Mouse (Mus musculus) MEL (cell line): Measurements from ENCODE around the gene Gm20481. TPM values are rescaled to one million over a fixed set of nuclear protein-coding genes. Genes with fewer than 3 reads are reported as not detected.

Source experiments
- DNase-seq: peaks from one replicate; pipeline ENCODE4 v3.0.0; 2011; ENCODE audit warnings: low read depth, low spot score
- H3K27ac ChIP-seq: 2 replicates; pipeline ENCODE4 v1.5.1; 2012; ENCODE audit warnings: low read depth, mild to moderate bottlenecking, control low read depth, low read length, moderate library complexity; ENCODE audit not compliant: control insufficient read depth
- H3K27me3 ChIP-seq, 2 experiments: fragments of 150-350 bp in 1 of 2; sonication (generic) in 1 of 2; 2 replicates each; pipeline ENCODE4 v1.6.1; 2012; ENCODE audit warnings: low read length in 2 of 2, mild to moderate bottlenecking in 2 of 2, improper control_type of control experiment in 1 of 2, moderate library complexity in 1 of 2; ENCODE audit not compliant: insufficient read depth in 2 of 2, control insufficient read depth in 1 of 2
- H3K36me3 ChIP-seq, 2 experiments: 2 replicates each; pipeline ENCODE4 v1.6.1; 2012 to 2014; ENCODE audit warnings: low read length in 2 of 2, improper control_type of control experiment in 1 of 2, inconsistent platforms in 1 of 2, mild to moderate bottlenecking in 1 of 2; ENCODE audit not compliant: insufficient read depth in 2 of 2, control insufficient read depth in 1 of 2
- H3K4me1 ChIP-seq, 2 experiments: fragments of 150-350 bp in 1 of 2; sonication (generic) in 1 of 2; 2 replicates each; pipeline ENCODE4 v1.6.1; 2012; ENCODE audit warnings: low read length in 2 of 2, improper control_type of control experiment in 1 of 2, mild to moderate bottlenecking in 1 of 2; ENCODE audit not compliant: insufficient read depth in 2 of 2, control insufficient read depth in 1 of 2
- H3K4me3 ChIP-seq, 2 experiments: fragments of 150-350 bp in 1 of 2; sonication (generic) in 1 of 2; 2 replicates each; pipeline ENCODE4 v1.5.1; 2012; ENCODE audit warnings: low read depth in 2 of 2, low read length in 2 of 2, mild to moderate bottlenecking in 2 of 2, moderate library complexity in 2 of 2, control low read depth in 1 of 2, improper control_type of control experiment in 1 of 2; ENCODE audit not compliant: control insufficient read depth in 1 of 2, insufficient read depth in 1 of 2
- H3K79me2 ChIP-seq: 2 replicates; pipeline ENCODE4 v1.6.1; 2012; ENCODE audit warnings: mild to moderate bottlenecking, low read length, moderate library complexity; ENCODE audit not compliant: control insufficient read depth, poor library complexity, insufficient read depth
- H3K9ac ChIP-seq: 2 replicates; pipeline ENCODE4 v1.6.1; 2012; ENCODE audit warnings: low read depth, mild to moderate bottlenecking, control low read depth, low read length, moderate library complexity; ENCODE audit not compliant: control insufficient read depth, poor library complexity, severe bottlenecking
- H3K9me3 ChIP-seq: fragments of 150-350 bp; sonication (generic); replicated peaks from 2 replicates; pipeline ENCODE4 v1.6.1; 2012; ENCODE audit warnings: mild to moderate bottlenecking, low read length, improper control_type of control experiment, moderate library complexity; ENCODE audit not compliant: insufficient read depth
- BHLHE40 ChIP-seq: IDR thresholded peaks from 2 replicates; pipeline ENCODE4 v1.6.1; 2012; ENCODE audit warnings: low read depth, mild to moderate bottlenecking, inconsistent platforms, low read length, improper control_type of control experiment, borderline replicate concordance
- CHD2 ChIP-seq: IDR thresholded peaks from 2 replicates; pipeline ENCODE4 v1.6.1; 2011; ENCODE audit warnings: low read length, improper control_type of control experiment
- CTCF ChIP-seq, 3 experiments: IDR thresholded peaks in 2 of 3; conservative IDR thresholded peaks in 1 of 3; 2 replicates each; pipeline ENCODE4 v1.5.1; 2011 to 2012; ENCODE audit warnings: low read length in 3 of 3, low read depth in 2 of 3, mild to moderate bottlenecking in 2 of 3, improper control_type of control experiment in 1 of 3, inconsistent platforms in 1 of 3, mixed read lengths in 1 of 3, moderate library complexity in 1 of 3; ENCODE audit not compliant: control insufficient read depth in 1 of 3, insufficient read depth in 1 of 3, poor library complexity in 1 of 3, severe bottlenecking in 1 of 3
- E2F4 ChIP-seq: IDR thresholded peaks from 2 replicates; pipeline ENCODE4 v1.6.1; 2011; ENCODE audit warnings: low read depth, low read length, improper control_type of control experiment, borderline replicate concordance
- ELF1 ChIP-seq: IDR thresholded peaks from 2 replicates; pipeline ENCODE4 v1.6.1; 2014; ENCODE audit warnings: low read depth, mild to moderate bottlenecking, inconsistent platforms, low read length, improper control_type of control experiment, moderate library complexity
- EP300 ChIP-seq, 2 experiments: IDR thresholded peaks; 2 replicates each; pipeline ENCODE4 v1.6.1; 2011; ENCODE audit warnings: improper control_type of control experiment in 2 of 2, low read length in 2 of 2, low read depth in 1 of 2, mild to moderate bottlenecking in 1 of 2
- ETS1 ChIP-seq: IDR thresholded peaks from 2 replicates; pipeline ENCODE4 v1.6.1; 2012; ENCODE audit warnings: low read depth, mild to moderate bottlenecking, inconsistent platforms, low read length, improper control_type of control experiment, moderate library complexity
- GABPA ChIP-seq: IDR thresholded peaks from 2 replicates; pipeline ENCODE4 v1.6.1; 2012; ENCODE audit warnings: low read depth, mild to moderate bottlenecking, inconsistent platforms, low read length, improper control_type of control experiment, moderate library complexity
- GATA1 ChIP-seq: IDR thresholded peaks from 2 replicates; pipeline ENCODE4 v1.6.1; 2011; ENCODE audit warnings: low read depth, low read length, improper control_type of control experiment
- HCFC1 ChIP-seq: IDR thresholded peaks from 2 replicates; pipeline ENCODE4 v1.6.1; 2012; ENCODE audit warnings: low read depth, mild to moderate bottlenecking, inconsistent platforms, low read length, improper control_type of control experiment, moderate library complexity
- KAT2A ChIP-seq: conservative IDR thresholded peaks from 2 replicates; pipeline ENCODE4 v1.6.1; 2012; ENCODE audit warnings: low read depth, low read length, improper control_type of control experiment, inconsistent platforms
- MAFK ChIP-seq: IDR thresholded peaks from 2 replicates; pipeline ENCODE4 v1.6.1; 2011; ENCODE audit warnings: low read depth, mild to moderate bottlenecking, low read length, improper control_type of control experiment, borderline replicate concordance
- MAX ChIP-seq: IDR thresholded peaks from 2 replicates; pipeline ENCODE4 v1.6.1; 2011; ENCODE audit warnings: low read length, improper control_type of control experiment
- MAZ ChIP-seq: IDR thresholded peaks from 2 replicates; pipeline ENCODE4 v1.6.1; 2012; ENCODE audit warnings: low read depth, mild to moderate bottlenecking, inconsistent platforms, low read length, improper control_type of control experiment
- MEF2A ChIP-seq: IDR thresholded peaks from 2 replicates; pipeline ENCODE4 v1.6.1; 2014; ENCODE audit warnings: low read depth, mild to moderate bottlenecking, inconsistent platforms, low read length, improper control_type of control experiment; ENCODE audit not compliant: poor library complexity, insufficient replicate concordance, severe bottlenecking; ENCODE audit errors: extremely low read depth
- MXI1 ChIP-seq: IDR thresholded peaks from 2 replicates; pipeline ENCODE4 v1.6.1; 2011; ENCODE audit warnings: mild to moderate bottlenecking, low read depth, low read length, improper control_type of control experiment
- MYC ChIP-seq: IDR thresholded peaks from 2 replicates; pipeline ENCODE4 v1.6.1; 2011; ENCODE audit warnings: low read depth, mild to moderate bottlenecking, low read length, improper control_type of control experiment, moderate library complexity
- NELFE ChIP-seq: IDR thresholded peaks from 2 replicates; pipeline ENCODE4 v1.6.1; 2011; ENCODE audit warnings: low read depth, low read length, improper control_type of control experiment
- NRF1 ChIP-seq: IDR thresholded peaks from 2 replicates; pipeline ENCODE4 v1.6.1; 2014; ENCODE audit warnings: low read depth, mild to moderate bottlenecking, inconsistent platforms, low read length, improper control_type of control experiment, moderate library complexity; ENCODE audit not compliant: poor library complexity, insufficient read depth, severe bottlenecking
- POLR2A ChIP-seq, 2 experiments: IDR thresholded peaks; 2 replicates each; pipeline ENCODE4 v1.6.1; 2011 to 2012; ENCODE audit warnings: low read length in 2 of 2, mild to moderate bottlenecking in 2 of 2, control low read depth in 1 of 2, improper control_type of control experiment in 1 of 2, low read depth in 1 of 2, moderate library complexity in 1 of 2; ENCODE audit not compliant: control insufficient read depth in 1 of 2, insufficient read depth in 1 of 2, poor library complexity in 1 of 2
- POLR2AphosphoS2 ChIP-seq: IDR thresholded peaks from 2 replicates; pipeline ENCODE4 v1.6.1; 2011; ENCODE audit warnings: low read length, improper control_type of control experiment
- POLR2AphosphoS5 ChIP-seq: IDR thresholded peaks from 2 replicates; pipeline ENCODE4 v1.6.1; 2012; ENCODE audit warnings: low read depth, borderline replicate concordance, mild to moderate bottlenecking, inconsistent platforms, low read length, moderate library complexity, mixed read lengths
- RAD21 ChIP-seq: IDR thresholded peaks from 2 replicates; pipeline ENCODE4 v1.6.1; 2011; ENCODE audit warnings: mild to moderate bottlenecking, low read depth, low read length, improper control_type of control experiment
- RCOR1 ChIP-seq: IDR thresholded peaks from 2 replicates; pipeline ENCODE4 v1.6.1; 2012; ENCODE audit warnings: low read depth, mild to moderate bottlenecking, inconsistent platforms, low read length, improper control_type of control experiment
- SIN3A ChIP-seq: IDR thresholded peaks from 2 replicates; pipeline ENCODE4 v1.6.1; 2012; ENCODE audit warnings: low read length, improper control_type of control experiment, inconsistent platforms
- SMC3 ChIP-seq: IDR thresholded peaks from 2 replicates; pipeline ENCODE4 v1.6.1; 2011; ENCODE audit warnings: low read depth, low read length, improper control_type of control experiment
- TAL1 ChIP-seq: IDR thresholded peaks from 2 replicates; pipeline ENCODE4 v1.6.1; 2012; ENCODE audit warnings: mild to moderate bottlenecking, inconsistent platforms, low read length, moderate library complexity, mixed read lengths
- TBP ChIP-seq: IDR thresholded peaks from 2 replicates; pipeline ENCODE4 v1.8.0; 2011; ENCODE audit warnings: low read depth, low read length, improper control_type of control experiment
- TCF12 ChIP-seq: IDR thresholded peaks from 2 replicates; pipeline ENCODE4 v1.6.1; 2014; ENCODE audit warnings: low read depth, mild to moderate bottlenecking, inconsistent platforms, low read length, improper control_type of control experiment, moderate library complexity
- UBTF ChIP-seq: IDR thresholded peaks from 2 replicates; pipeline ENCODE4 v1.6.1; 2012; ENCODE audit warnings: low read depth, mild to moderate bottlenecking, inconsistent platforms, low read length, improper control_type of control experiment, moderate library complexity, borderline replicate concordance; ENCODE audit not compliant: insufficient read depth
- USF1 ChIP-seq: IDR thresholded peaks from 2 replicates; pipeline ENCODE4 v1.6.1; 2014; ENCODE audit warnings: low read depth, mild to moderate bottlenecking, inconsistent platforms, low read length, improper control_type of control experiment, moderate library complexity
- USF2 ChIP-seq, 2 experiments: IDR thresholded peaks; 2 replicates each; pipeline ENCODE4 v1.6.1; 2011 to 2012; ENCODE audit warnings: improper control_type of control experiment in 2 of 2, low read length in 2 of 2, borderline replicate concordance in 1 of 2, inconsistent platforms in 1 of 2, low read depth in 1 of 2, mild to moderate bottlenecking in 1 of 2; ENCODE audit not compliant: insufficient read depth in 1 of 2
- ZC3H11A ChIP-seq: IDR thresholded peaks from 2 replicates; pipeline ENCODE4 v1.6.1; 2012; ENCODE audit warnings: low read depth, mild to moderate bottlenecking, inconsistent platforms, low read length, improper control_type of control experiment
- ZKSCAN1 ChIP-seq: IDR thresholded peaks from 2 replicates; pipeline ENCODE4 v1.6.1; 2012; ENCODE audit warnings: low read depth, mild to moderate bottlenecking, inconsistent platforms, low read length, improper control_type of control experiment, moderate library complexity
- ZMIZ1 ChIP-seq: IDR thresholded peaks from 2 replicates; pipeline ENCODE4 v1.6.1; 2012; ENCODE audit warnings: low read depth, mild to moderate bottlenecking, inconsistent platforms, low read length, improper control_type of control experiment, moderate library complexity
- polyA plus RNA-seq, 2 experiments: library from polyadenylated mRNA; stranded (reverse) in 1 of 2; unstranded in 1 of 2; fragments of >175 nt in 1 of 2; fragments of >200 nt in 1 of 2; gene quantifications; 2 replicates each; pipeline versions ENCODE4 v1.2.1 to v1.2.4; 2012; ENCODE audit warnings: low replicate concordance in 2 of 2, low read depth in 1 of 2; ENCODE audit not compliant: insufficient read length in 2 of 2, insufficient read depth in 1 of 2, missing spikeins in 1 of 2
- total RNA-seq: library from RNA; depleted of rRNA; stranded (reverse); fragments of 300-350 nt; gene quantifications from 2 replicates; pipeline ENCODE4 v1.2.3, GENCODE M21; 2012

Gene Gm20481
- total and polyA plus RNA-seq, 3 experiments: not detected

- no peaks in the 10 kb centered on the region for H3K9me3 ChIP-seq
- H3K4me3 ChIP-seq: peak within 1 kb of the TSS; percentile 70 to 84
- H3K9ac ChIP-seq: peak within 1 kb of the TSS; percentile 68
- peak; percentile 99 for DNase-seq
- H3K79me2 ChIP-seq: peaks cover 5% of the 10 kb centered on the region; the same call in 1 of the 2 replicates
- H3K4me1 ChIP-seq: peaks cover 5 to 14% of the 10 kb centered on the region in 2 experiments
- H3K27ac ChIP-seq: peak within 1 kb of the TSS; percentile 68
- no peaks in the 10 kb centered on the region for H3K27me3 ChIP-seq
- H3K36me3 ChIP-seq: peaks cover 0 to 6% of the 10 kb centered on the region in 2 experiments; a peak in 2 of 4 replicates
- TF ChIP-seq USF1 (peak; percentile 95), ZC3H11A (0 out of 2 replicates have a peak, but pooled peaks have one; percentile 22), TBP (peak; percentile 86), E2F4 (peak; percentile 47; the same call in 1 of the 2 replicates), USF2 (IDR thresholded peaks at IDR 0.05; ENCODE audit: borderline replicate concordance in 1 of 2, insufficient read depth in 1 of 2, low read depth in 1 of 2, low read length in 2 of 2) (peak in 1 of 2 experiments; percentile 72; a peak in 2 of 4 replicates), ELF1 (peak; percentile 11; the same call in 1 of the 2 replicates), ZMIZ1 (0 out of 2 replicates have a peak, but pooled peaks have one; percentile 35), MAX (peak; percentile 75; the same call in 1 of the 2 replicates), MAZ (peak; percentile 89), NRF1 (0 out of 2 replicates have a peak, but pooled peaks have one; percentile 21), CTCF (IDR thresholded peaks at IDR 0.05 in 2 of 3, conservative IDR thresholded peaks at IDR 0.05 in 1 of 3; ENCODE audit: control insufficient read depth in 1 of 3, insufficient read depth in 1 of 3, low read depth in 2 of 3, low read length in 3 of 3, poor library complexity in 1 of 3, severe bottlenecking in 1 of 3) (peak; percentile 57 to 76 (median 62)), MEF2A (no peak), BHLHE40 (peak; percentile 87), KAT2A (no peak; the same call in 1 of the 2 replicates), SIN3A (peak; percentile 91), POLR2AphosphoS2 (no peak), TAL1 (no peak), CHD2 (no peak), ZKSCAN1 (no peak), RAD21 (peak; percentile 37), ETS1 (no peak), HCFC1 (peak; percentile 78; the same call in 1 of the 2 replicates), MYC (peak; percentile 49; the same call in 1 of the 2 replicates), POLR2AphosphoS5 (no peak), MXI1 (peak; percentile 81), RCOR1 (no peak), SMC3 (peak; percentile 61), MAFK (no peak), TCF12 (0 out of 2 replicates have a peak, but pooled peaks have one; percentile 11), NELFE (peak; percentile 60), EP300 (IDR thresholded peaks at IDR 0.05; ENCODE audit: low read depth in 1 of 2, low read length in 2 of 2) (no peak), GATA1 (no peak), GABPA (no peak), UBTF (0 out of 2 replicates have a peak, but pooled peaks have one; percentile 20), POLR2A (IDR thresholded peaks at IDR 0.05; ENCODE audit: control insufficient read depth in 1 of 2, insufficient read depth in 1 of 2, low read depth in 1 of 2, low read length in 2 of 2, poor library complexity in 1 of 2) (peak; percentile 39 to 66; a peak in 2 of 4 replicates)
Observed at GRCm38 (mm10) chr17:34931061-34931734, 38.5 kb upstream of the Gm20481 start, which contains the start of gene Neu1. TSS of gene Neu1 (plus strand) at chr17:34931253.
